Mouse (Mus musculus): ENCODE results near the gene Hps4.
"Not testable (repeated sequence)": the region's sequence is repeated elsewhere in the genome, so short reads cannot be mapped to it uniquely, and the experiment has no call there.

Gene Hps4

DNA sequence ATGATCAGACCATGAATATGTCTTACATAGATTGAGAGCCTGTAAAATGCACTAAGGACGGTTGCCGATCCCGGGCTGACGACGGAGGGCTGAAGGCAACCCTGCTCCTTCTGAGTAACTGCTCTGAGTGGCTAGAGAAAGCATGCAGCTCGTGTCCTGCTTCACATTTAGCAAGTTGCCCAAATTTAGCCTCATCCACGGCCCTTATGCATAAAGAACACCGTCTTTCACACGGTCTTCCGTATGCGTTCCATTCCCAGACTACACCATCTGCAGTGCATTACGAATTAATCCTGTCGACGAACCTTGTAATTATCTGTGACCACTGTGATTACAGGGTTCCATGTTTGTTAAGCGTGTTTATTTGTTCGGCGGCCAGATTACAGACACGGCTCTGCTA, 53.2 kb downstream of the Hps4 start:
- DNase-seq (ENCODE audit: extremely low spot score, low spot score), result no peak

DNA sequence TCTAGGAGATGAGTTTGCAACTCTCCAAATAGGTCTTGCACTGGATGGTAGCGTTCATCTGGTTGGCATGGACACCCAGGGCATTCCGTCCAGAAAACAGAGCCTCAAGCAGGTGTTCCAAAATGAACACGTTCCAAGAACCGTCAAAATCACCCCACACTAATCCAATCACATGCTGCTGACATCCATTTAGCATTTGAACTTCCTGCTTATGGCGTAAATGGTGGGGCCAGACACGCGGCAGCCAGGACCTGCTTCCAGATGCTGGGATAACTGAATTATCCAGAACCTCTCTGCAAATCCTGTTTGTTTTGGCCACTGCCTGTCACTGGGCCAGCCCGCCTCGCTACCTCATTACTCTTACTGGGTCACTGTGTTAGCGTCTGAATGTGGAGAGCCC, 56.4 kb downstream of the Hps4 start:
- no peak for DNase-seq (ENCODE audit: extremely low spot score, low spot score)

DNA sequence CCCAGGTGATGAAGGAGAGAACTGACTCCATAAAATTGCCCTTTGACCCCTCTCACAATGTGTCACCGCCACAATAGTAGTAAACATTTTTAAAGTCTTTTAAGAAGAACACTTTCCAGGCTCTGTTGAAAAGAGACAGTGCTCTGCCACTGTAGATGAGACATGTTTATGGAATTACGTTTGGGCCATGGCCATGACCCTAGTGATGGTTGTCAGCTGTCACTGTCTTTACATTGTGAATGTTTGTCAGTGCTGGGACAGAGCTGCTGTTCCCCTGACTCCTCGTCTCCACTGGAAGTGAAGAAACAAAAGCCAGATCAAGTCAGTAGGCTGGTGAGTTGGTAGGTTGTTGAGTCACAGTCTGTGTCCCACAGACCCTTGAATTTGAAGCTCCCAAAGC, 59.6 kb downstream of the Hps4 start:
- no peak for DNase-seq (ENCODE audit: extremely low spot score, low spot score)

DNA sequence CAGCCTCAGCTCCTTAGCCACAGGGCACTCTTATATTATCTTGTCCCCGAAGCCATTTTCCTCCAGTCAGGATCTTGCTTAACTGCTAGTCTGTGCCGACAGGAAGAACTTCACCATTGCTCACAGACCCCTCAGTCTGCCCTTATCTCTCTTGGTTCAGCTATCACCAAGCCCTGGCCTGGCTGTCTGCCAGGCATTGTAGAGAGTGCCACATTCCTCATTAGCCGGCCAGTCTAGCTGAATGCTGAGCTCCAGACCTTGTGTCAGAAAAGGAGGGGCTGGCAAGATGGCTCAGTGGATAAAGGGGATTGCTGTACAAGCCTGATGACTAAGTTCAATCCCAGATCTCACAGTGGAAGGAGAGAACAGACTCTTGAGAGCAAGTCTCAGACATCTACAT, 63.1 kb downstream of the Hps4 start:
- no peak for DNase-seq (ENCODE audit: extremely low spot score, low spot score)

DNA sequence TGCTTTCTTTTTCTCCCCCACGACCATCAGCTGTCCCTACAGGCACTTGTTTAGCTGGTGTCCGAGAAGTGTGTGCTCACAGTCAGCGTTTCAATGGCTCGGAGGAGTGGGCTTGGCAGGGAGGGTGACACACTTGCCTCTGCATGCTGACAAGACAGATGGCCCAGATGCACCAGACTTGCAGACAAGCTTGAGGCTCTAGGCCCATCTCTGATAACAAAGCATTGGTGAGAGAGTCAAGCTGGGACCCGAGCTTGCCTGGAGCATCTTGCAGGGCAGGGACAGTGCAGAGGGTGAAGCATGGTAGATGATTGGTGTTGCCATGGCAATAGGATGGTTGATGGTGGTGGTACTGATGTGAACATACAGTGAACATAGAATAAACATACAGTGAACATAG, 66.4 kb downstream of the Hps4 start:
- no peak for DNase-seq (ENCODE audit: extremely low spot score, low spot score)

- no peak for DNase-seq (ENCODE audit: extremely low spot score, low spot score)
Measured at GRCm38 (mm10) chr5:112411072-112411471, 68.2 kb downstream of the Hps4 start.

- peak; percentile 51 for DNase-seq (ENCODE audit: extremely low spot score, low spot score)
Measured at GRCm38 (mm10) chr5:112411514-112412335, 68.8 kb downstream of the Hps4 start.

GRCm38 (mm10) chr5:112412781-112413180, 69.9 kb downstream of the Hps4 start:
- not testable (repeated sequence) for DNase-seq (ENCODE audit: extremely low spot score, low spot score)

DNA sequence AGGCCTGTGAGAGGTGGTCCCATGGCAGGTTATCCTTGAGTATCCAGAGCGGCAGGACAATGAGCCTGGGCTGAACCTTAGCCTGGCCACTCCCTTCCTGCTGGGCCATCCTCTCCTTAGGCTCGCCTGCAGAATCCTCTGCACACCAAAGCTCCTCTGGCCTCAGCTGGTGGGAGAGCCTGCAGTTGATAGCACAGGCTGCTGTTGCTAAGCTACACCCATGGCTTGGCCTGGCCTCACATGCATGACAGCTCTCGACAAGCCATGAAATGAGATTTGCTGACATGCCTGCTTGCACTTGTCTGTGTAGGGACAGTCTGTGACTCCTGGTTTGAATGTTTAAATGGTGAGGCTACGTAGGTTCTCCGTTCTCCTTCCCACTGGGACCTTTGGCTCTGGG, 73.8 kb downstream of the Hps4 start:
- no peak for DNase-seq (ENCODE audit: extremely low spot score, low spot score)

GRCm38 (mm10) chr5:112418023-112418422, 75.1 kb downstream of the Hps4 start:
- no peak for DNase-seq (ENCODE audit: extremely low spot score, low spot score)

DNA sequence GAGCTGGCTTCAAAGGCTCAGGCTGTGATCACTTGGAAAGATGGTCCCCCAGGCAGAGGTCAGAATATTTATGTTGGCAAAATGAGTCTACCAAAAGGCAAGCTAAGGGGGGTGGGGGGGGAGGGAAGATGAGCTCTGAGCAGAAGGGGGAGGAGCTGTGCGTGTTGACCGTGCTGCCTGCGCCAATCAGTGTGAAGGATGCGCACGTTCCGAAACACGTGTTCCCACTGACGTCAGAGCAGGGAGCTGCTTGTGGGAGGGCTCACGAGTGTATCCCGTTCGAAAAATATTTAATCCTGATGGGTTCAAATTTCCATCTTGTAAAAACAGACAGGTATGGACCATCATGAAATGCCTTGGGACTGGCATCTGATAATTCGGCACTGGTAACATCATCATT, 76.7 kb downstream of the Hps4 start:
- peak; percentile 33 for DNase-seq (ENCODE audit: extremely low spot score, low spot score)

DNA sequence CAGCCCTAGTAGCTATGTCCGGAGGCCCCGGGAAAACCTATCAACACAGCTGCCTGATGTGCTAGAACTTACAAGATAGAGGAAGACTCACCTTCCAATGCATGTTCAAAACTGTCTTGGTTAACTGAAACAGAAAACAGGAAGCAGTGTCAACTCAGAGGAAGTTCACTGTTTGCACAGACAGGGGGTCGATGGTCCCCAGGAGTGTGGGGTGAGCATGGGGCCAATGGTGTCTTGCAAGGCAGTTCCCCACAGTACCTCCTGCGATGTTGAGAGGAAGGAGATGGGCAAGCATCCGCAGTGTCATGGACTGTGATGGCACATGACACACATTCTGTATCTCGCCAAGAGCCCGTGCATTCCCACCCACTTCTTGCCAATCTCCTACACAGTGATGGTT, 83.8 kb downstream of the Hps4 start:
- DNase-seq (ENCODE audit: extremely low spot score, low spot score), result no peak

DNA sequence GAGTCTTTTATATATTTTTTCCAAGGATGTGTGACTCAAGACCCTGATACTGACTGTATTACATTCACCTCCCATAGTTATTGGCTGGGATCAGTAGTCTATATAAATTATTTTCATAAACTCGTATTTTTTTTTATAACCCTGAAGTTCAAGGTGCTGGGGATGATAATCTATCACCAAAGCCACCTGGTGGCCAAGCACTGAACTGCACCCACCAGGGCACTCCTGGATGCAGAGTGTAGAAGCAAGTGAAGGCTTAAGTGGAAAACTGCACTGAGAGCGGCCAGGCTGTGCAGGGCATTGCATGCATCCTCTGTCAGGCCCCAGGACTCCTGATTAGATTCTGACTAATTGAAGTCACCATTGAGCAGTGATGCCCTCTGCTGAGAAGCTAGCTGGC, 84.4 kb downstream of the Hps4 start:
- peak; percentile 76 for DNase-seq (ENCODE audit: extremely low spot score, low spot score)
